Mouse (Mus musculus): Measurements from ENCODE around the gene Lgi2. TPM values are rescaled to one million over a fixed set of nuclear protein-coding genes. Genes with fewer than 3 reads are reported as not detected.

Gene Lgi2
- 1.7 and 2.7 TPM in 2 replicates for polyA plus RNA-seq (2015; fragmentation: Nextera tagmentation; extraction: Ambion mirVana)

DNA sequence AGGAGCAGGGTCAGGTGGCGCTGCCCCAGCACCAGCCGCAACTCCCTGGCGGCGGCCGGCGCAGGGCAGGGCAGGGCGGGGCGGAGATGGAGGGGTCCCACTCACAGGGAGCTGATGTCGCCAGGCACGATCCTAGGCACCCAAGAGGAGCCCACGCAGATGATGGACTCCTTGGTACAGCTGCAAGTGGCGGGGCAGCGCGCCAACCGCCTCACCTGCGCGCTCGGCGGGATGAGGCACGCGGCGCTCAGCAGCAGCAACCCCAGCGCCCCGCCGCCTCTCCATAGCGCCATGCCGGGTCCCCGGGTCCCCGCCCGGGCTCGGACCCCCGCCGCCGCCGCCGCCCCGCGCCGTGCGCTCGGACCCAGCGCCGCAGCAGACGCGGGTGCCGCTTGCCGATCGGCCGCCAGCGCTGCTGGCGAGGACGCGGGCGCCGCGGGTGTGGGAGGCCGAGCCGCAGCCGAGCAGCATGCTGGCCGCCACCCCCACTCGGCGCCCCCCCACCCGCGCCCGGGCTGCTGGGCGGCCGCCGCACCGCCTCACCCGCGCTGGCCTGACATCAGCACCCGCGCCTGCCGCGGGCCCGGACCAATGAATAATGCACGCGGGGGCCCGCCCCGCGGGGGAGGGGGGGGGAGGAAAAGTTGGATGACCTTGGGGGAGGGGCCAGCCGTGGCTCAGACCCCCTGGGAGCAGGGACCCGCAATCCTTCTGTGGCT, at the start of gene Lgi2:
Lgi2 (minus strand) TSS at position 650 of the 719 bp plus-strand sequence.
- Histone ChIP-seq H3K4me2 (peak within 1 kb of the TSS; percentile 97), H3K27me3 (peaks cover 20% of the 10 kb centered on the region; the same call in 1 of the 2 replicates), H3K9ac (peak within 1 kb of the TSS; percentile 61), H3K36me3 (no peaks in the 10 kb centered on the region), H3K4me1 (replicated peaks) (peaks cover 15% of the 10 kb centered on the region), H3K4me3 (peak within 1 kb of the TSS; percentile 67), H3K27ac (no peak within 1 kb of the TSS), H3K9me3 (replicated peaks) (no peaks in the 10 kb centered on the region; the same call in 1 of the 2 replicates)
- under 1% methylated on average over 69 of the region's 83 CpGs for WGBS
- peak; percentile 54; the same call in 1 of the 2 replicates for ATAC-seq (replicated peaks; ENCODE audit: insufficient number of reproducible peaks, insufficient read depth, low FRiP score, low read depth)

DNA sequence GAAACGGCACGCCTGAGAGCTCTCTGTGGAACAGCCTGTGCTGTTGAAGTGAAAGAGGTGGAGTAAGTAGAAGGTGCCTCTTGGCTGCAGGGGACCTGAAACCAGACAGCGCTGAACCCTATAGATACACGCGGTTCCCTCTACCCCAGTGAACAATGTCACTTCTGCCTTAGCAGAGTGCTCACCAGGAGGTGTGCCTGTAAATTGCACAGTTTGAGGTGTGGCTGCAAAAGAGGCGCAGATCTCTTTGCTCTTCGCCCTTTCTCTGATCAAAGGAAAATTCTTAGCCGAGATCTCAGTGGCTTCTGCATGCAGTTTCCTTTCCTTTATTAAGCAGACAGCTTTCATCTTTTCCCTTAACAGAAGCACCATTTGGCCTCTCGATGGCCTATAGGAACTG, 49.2 kb upstream of the Lgi2 start:
- WGBS: 55% methylated on average over 9 of the region's 9 CpGs
- H3K36me3 ChIP-seq: no peaks in the 10 kb centered on the region
- H3K9ac ChIP-seq: no peak overlapping the region
- H3K4me1 ChIP-seq (replicated peaks): peaks cover 38% of the 10 kb centered on the region
- no peak for ATAC-seq (replicated peaks; ENCODE audit: insufficient number of reproducible peaks, insufficient read depth, low FRiP score, low read depth)
- H3K4me3 ChIP-seq: no peak overlapping the region
- no peak overlapping the region for H3K4me2 ChIP-seq
- H3K27me3 ChIP-seq: no peaks in the 10 kb centered on the region
- H3K27ac ChIP-seq: no peak overlapping the region
- no peaks in the 10 kb centered on the region for H3K9me3 ChIP-seq (replicated peaks)

DNA sequence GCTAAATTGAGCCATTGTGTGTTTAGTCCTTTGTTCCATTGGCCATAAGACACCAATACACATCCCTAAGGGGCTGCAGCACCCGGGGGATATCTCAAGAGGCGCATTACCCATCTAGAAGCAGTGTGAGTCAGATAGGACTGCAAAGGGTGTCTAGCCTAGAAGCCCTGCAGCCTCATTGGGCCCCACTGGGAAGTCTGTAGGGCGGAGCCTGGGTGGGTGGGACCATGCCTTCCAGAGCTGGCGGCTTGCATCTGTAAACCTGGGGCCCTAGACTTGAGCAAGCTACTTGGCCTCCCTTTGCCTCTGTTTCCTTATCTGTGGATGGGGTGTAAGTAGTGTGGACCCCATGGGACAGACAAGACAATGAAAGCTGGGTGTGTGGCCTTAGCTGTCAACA, 48.4 kb upstream of the Lgi2 start:
- WGBS: 63% methylated on average over 4 of the region's 4 CpGs

DNA sequence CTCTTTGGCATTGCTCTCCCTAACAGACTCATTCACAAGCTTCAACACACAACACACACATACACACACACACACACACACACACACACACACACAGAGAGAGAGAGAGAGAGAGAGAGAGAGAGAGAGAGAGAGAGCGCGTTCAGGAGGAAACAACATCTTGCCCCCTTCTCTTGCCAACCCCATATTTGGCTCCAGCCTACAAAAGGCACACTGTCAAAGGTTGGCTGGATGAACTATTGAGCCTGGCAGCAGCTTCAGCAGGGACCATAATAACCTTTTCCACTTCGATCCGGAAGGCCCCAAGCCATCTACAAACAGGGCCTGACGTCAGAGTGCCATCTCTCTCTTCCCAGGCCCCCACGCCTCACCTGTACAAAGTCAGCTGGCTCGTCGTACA, 46.5 kb upstream of the Lgi2 start:
- no peak overlapping the region for H3K9ac ChIP-seq
- H3K4me3 ChIP-seq: no peak overlapping the region
- H3K36me3 ChIP-seq: no peaks in the 10 kb centered on the region
- no peak for ATAC-seq (replicated peaks; ENCODE audit: insufficient number of reproducible peaks, insufficient read depth, low FRiP score, low read depth)
- H3K4me1 ChIP-seq (replicated peaks): peaks cover 34% of the 10 kb centered on the region
- no peaks in the 10 kb centered on the region; the same call in 1 of the 2 replicates for H3K9me3 ChIP-seq (replicated peaks)
- WGBS: 79% methylated on average over 8 of the region's 8 CpGs
- no peaks in the 10 kb centered on the region for H3K27me3 ChIP-seq
- no peak overlapping the region for H3K27ac ChIP-seq
- no peak overlapping the region for H3K4me2 ChIP-seq

More for the DNA sequence above, 48.4 kb upstream of the Lgi2 start:
- H3K9ac ChIP-seq: no peak overlapping the region
- peaks cover 44% of the 10 kb centered on the region for H3K4me1 ChIP-seq (replicated peaks)
- H3K4me2 ChIP-seq: no peak overlapping the region
- H3K4me3 ChIP-seq: no peak overlapping the region
- no peaks in the 10 kb centered on the region for H3K27me3 ChIP-seq
- no peak for ATAC-seq (replicated peaks; ENCODE audit: insufficient number of reproducible peaks, insufficient read depth, low FRiP score, low read depth)
- no peaks in the 10 kb centered on the region for H3K36me3 ChIP-seq
- H3K9me3 ChIP-seq (replicated peaks): no peaks in the 10 kb centered on the region
- no peak overlapping the region for H3K27ac ChIP-seq

DNA sequence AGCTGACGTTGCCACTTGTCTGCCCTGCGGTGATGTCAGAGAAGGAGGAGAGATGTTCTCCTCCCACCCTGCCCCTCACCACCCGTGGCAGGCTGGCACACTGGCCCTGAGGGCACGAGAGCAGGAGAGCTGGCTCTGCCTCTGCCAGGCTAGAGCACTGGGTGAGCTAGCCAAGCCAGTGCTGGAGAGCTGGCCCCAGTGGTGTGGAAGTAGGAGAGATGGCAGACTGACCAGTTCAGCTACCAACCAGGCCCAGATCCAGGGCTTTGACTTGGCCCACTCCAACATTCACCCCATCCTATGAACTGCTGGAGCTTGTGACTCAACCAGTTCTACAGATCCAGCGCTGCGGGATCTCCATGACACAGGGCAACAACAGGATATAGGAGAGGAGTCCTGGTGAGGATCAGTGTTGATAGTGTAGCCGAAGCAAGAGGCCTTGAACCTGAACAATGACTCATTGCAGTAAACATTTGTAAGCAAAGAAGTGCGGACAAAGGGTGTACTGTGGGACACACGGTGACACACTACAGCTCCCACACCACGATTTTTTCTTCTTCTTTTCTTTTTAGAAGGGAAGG, 45.1 kb upstream of the Lgi2 start:
- H3K4me2 ChIP-seq: no peak overlapping the region
- 73% methylated on average over 10 of the region's 10 CpGs for WGBS
- H3K27ac ChIP-seq: no peak overlapping the region
- no peak overlapping the region for H3K4me3 ChIP-seq
- H3K27me3 ChIP-seq: no peaks in the 10 kb centered on the region
- ATAC-seq (replicated peaks; ENCODE audit: insufficient number of reproducible peaks, insufficient read depth, low FRiP score, low read depth): no peak
- H3K9ac ChIP-seq: no peak overlapping the region
- H3K4me1 ChIP-seq (replicated peaks): peaks cover 22% of the 10 kb centered on the region
- no peaks in the 10 kb centered on the region for H3K36me3 ChIP-seq
- no peaks in the 10 kb centered on the region; the same call in 1 of the 2 replicates for H3K9me3 ChIP-seq (replicated peaks)

DNA sequence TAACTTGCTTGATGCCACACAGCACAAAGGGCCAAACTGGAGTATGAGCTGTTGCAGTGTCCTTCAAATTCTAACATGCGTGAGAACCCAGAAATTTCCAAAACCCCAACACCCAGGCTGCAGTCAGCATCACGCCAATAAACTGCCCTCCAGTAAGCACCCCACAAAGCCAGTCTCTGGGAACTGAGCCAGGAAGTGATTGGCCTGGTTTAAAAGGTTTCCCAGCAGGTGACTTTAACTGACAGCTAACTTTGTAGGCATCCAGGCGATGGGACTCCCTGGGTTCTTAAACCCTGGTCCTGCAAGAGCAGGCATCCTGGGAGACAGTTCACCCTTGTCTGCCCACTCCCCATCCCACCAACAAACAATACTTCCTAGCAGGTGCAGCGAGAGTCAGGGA, 44.0 kb upstream of the Lgi2 start:
- Histone ChIP-seq H3K4me1 (replicated peaks) (peaks cover 11% of the 10 kb centered on the region; the same call in 1 of the 2 replicates), H3K9me3 (replicated peaks) (no peaks in the 10 kb centered on the region; the same call in 1 of the 2 replicates), H3K9ac (no peak overlapping the region), H3K27me3 (no peaks in the 10 kb centered on the region), H3K4me2 (no peak overlapping the region), H3K27ac (no peak overlapping the region), H3K4me3 (no peak overlapping the region), H3K36me3 (no peaks in the 10 kb centered on the region)
- ATAC-seq (replicated peaks; ENCODE audit: insufficient number of reproducible peaks, insufficient read depth, low FRiP score, low read depth): no peak
- WGBS: 67% methylated on average over 4 of the region's 4 CpGs

DNA sequence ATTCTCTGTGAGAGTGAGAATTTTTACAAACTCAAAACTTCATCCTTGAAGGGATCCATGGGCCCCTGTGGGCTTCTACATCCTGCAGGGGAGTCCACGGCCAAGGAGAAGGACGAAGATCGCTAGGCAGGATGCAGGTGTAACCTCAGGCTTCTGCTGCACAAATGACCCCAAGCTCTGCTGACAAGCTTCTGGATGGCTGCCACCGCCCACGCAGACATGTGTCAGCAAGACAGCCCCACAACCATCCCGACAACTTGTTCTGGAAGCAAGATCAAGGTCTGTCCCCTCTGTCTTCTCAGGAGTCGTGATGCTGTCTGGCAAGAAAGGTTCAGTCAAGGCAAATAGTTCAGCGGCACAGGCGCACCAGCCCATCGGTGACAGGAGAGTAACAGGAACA, 43.4 kb upstream of the Lgi2 start:
- Histone ChIP-seq H3K36me3 (no peaks in the 10 kb centered on the region), H3K9ac (no peak overlapping the region), H3K4me3 (no peak overlapping the region), H3K9me3 (replicated peaks) (no peaks in the 10 kb centered on the region; the same call in 1 of the 2 replicates), H3K4me2 (no peak overlapping the region), H3K27ac (no peak overlapping the region), H3K4me1 (replicated peaks) (peaks cover 8% of the 10 kb centered on the region; the same call in 1 of the 2 replicates), H3K27me3 (no peaks in the 10 kb centered on the region)
- WGBS: 45% methylated on average over 10 of the region's 10 CpGs
- ATAC-seq (replicated peaks; ENCODE audit: insufficient number of reproducible peaks, insufficient read depth, low FRiP score, low read depth): no peak

DNA sequence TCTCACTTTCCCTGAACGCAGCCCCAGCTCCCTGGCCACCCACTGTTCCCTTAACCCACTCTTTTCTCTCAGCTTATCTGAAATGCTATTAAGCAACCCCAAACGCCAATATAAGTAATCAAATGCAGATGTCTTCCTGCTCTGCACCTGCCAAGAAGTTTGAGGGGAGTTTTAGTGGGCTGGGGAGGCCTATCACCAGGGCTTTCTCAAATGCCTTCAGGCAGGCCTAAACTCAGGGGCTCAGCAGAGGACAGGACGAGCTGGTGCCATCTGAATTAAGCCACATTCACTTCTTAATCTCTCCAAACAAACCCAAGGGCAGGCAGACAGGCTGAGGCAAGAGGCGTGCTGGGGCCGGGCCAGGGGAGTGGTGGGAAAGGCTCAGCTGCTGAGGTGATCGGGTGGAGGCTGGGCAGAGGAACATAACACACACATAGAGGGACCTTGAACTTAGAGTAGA, 38.4 kb upstream of the Lgi2 start:
- WGBS: 51% methylated on average over 6 of the region's 6 CpGs
- no peak for ATAC-seq (replicated peaks; ENCODE audit: insufficient number of reproducible peaks, insufficient read depth, low FRiP score, low read depth)

DNA sequence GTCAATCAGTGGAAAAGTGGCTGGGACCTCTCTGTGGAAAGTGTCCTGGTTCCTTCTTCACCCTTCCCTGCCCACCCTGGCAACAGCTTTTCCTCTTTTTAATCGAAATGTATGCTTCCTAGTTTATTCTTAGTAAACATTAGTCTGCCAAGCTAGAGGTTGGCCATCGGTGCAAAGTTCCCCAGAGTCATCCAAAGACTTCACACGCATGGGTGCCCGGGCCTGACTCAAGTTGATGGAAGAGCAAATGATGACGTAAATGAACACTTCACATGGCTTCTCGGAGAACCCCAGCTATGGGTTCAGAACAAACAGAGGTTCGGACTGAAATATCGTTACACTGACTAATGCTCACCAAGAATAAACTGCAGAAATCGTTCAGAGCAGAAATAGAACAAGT, 24.4 kb upstream of the Lgi2 start:
- Histone ChIP-seq H3K4me1 (replicated peaks) (peaks cover 4% of the 10 kb centered on the region; the same call in 1 of the 2 replicates), H3K36me3 (no peaks in the 10 kb centered on the region), H3K9ac (no peak overlapping the region), H3K27me3 (no peaks in the 10 kb centered on the region), H3K4me3 (no peak overlapping the region), H3K4me2 (no peak overlapping the region), H3K27ac (no peak overlapping the region), H3K9me3 (replicated peaks) (no peaks in the 10 kb centered on the region)
- 82% methylated on average over 9 of the region's 9 CpGs for WGBS
- no peak for ATAC-seq (replicated peaks; ENCODE audit: insufficient number of reproducible peaks, insufficient read depth, low FRiP score, low read depth)

More for the DNA sequence above, 38.4 kb upstream of the Lgi2 start:
- no peaks in the 10 kb centered on the region for H3K36me3 ChIP-seq
- no peak overlapping the region for H3K4me2 ChIP-seq
- no peaks in the 10 kb centered on the region for H3K27me3 ChIP-seq
- H3K9ac ChIP-seq: no peak overlapping the region
- no peaks in the 10 kb centered on the region; the same call in 1 of the 2 replicates for H3K9me3 ChIP-seq (replicated peaks)
- H3K4me3 ChIP-seq: no peak overlapping the region
- no peak overlapping the region for H3K27ac ChIP-seq
- H3K4me1 ChIP-seq (replicated peaks): 0 out of 2 replicates have a peak, but pooled peaks cover 1% of the 10 kb centered on the region

DNA sequence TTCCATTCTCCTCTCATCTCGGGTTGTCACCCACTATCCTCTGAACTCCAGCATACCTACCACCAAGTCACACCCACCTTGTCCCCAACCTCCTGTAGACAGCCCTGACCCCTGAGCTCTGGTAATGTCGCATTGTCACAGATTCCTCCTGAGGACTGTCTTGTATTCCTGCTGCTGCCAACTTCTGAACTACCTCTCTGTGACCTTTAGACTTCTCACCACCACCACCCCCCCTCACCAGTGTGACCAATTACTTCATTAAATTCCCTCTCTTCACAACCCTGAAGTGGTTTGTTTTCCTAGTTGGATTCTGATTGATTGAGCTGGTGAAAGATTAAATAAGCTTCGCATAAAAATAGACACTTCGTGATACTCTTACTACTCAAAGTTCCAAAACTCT, 22.4 kb upstream of the Lgi2 start:
- ATAC-seq (replicated peaks; ENCODE audit: insufficient number of reproducible peaks, insufficient read depth, low FRiP score, low read depth): no peak
- Histone ChIP-seq H3K27ac (no peak overlapping the region), H3K27me3 (no peaks in the 10 kb centered on the region), H3K9ac (no peak overlapping the region), H3K9me3 (replicated peaks) (no peaks in the 10 kb centered on the region), H3K36me3 (no peaks in the 10 kb centered on the region), H3K4me2 (no peak overlapping the region), H3K4me1 (replicated peaks) (peaks cover 4% of the 10 kb centered on the region; the same call in 1 of the 2 replicates), H3K4me3 (no peak overlapping the region)
- WGBS: 70% methylated on average over 4 of the region's 4 CpGs

DNA sequence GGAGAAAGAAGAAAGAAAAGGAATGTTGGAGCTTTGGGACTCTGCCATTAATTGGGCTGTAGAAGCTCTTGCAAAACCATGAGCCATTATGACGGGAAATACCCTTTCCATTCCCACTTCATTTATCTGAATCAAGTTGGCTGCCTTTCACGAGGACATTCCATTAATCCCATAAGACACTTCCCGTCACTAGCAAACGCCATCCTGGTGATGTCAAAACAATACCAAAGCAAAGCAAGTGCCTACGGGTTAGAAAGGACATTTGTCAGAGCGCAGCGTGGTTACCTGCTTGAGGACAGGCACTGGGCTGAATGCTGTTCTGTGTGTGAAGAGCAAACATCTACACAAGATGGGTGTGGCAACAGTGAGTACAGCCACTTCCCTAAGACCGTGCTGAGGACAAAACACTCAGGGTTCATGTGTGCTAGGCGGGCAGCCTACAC, 21.1 kb upstream of the Lgi2 start:
- WGBS: 59% methylated on average over 9 of the region's 9 CpGs
- no peak overlapping the region for H3K4me2 ChIP-seq

More for the DNA sequence above, 21.1 kb upstream of the Lgi2 start:
- Histone ChIP-seq H3K36me3 (no peaks in the 10 kb centered on the region), H3K27me3 (no peaks in the 10 kb centered on the region), H3K9me3 (replicated peaks) (no peaks in the 10 kb centered on the region), H3K9ac (no peak overlapping the region), H3K4me1 (replicated peaks) (peaks cover 4% of the 10 kb centered on the region; the same call in 1 of the 2 replicates), H3K27ac (no peak overlapping the region), H3K4me3 (no peak overlapping the region)
- no peak for ATAC-seq (replicated peaks; ENCODE audit: insufficient number of reproducible peaks, insufficient read depth, low FRiP score, low read depth)

All from heart, embryonic 15.5 days (tissue).